Mouse (Mus musculus) G1E (cell line): ENCODE measurements around the gene Capns1.

Experiments used
- CTCF ChIP-seq: IDR thresholded peaks from 2 replicates; pipeline ENCODE4 v1.5.1; 2012; ENCODE audit warnings: low read depth, low read length, inconsistent platforms, mixed read lengths
- TAL1 ChIP-seq: conservative IDR thresholded peaks from 2 replicates; pipeline ENCODE4 v1.6.1; 2012; ENCODE audit warnings: low read depth, low read length, inconsistent platforms, mixed read lengths

DNA sequence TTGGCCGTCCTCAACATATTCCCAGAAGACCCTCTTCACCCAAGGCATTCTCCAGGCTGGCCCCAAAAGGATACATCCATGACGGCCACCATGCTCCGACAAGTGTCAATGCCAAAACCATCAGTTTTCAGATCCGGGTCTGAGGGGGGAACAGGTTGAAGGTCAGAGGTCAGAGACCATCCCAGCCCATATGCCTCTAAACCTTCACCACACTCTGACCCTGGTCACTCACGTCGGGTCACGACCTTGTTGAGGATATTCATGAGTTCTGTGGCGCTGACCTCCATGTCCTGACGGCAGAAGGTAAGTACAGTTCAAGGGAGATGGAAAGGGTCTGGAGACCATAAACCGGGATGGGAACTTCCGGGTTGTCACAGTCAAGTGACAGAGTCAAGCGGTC lies 6.5 kb downstream of the Capns1 start:
- TF ChIP-seq TAL1: no peak
- TF ChIP-seq CTCF: no peak
